Mouse (Mus musculus): ENCODE measurements at regions not wholly inside any gene's neighbourhood (a gene's known extent, or its start where the extent isn't known, plus 50 kb on each side); places are given as distances from the start of the nearest gene placed in this dataset.

DNA sequence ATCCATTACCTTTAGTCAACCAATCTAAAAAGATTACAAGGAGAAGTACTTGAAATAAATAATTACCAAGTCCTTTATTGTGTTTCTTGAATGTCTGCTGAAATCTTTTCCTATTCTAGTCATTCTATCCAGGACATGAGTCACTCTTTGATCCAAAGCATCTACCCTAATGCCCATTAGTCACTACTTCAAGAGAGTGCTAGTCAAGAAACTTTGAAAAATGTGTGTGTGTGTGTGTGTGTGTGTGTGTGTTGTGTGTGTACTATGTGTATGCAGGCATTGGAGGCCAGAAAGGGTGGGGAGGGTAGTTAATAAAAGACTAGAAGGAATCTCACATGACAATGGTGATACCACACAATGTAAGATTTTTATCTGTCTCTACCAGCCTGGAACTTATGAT lies 390.7 kb downstream of the Tox3 start:
- no peak for TF ChIP-seq ZNF384 (IDR thresholded peaks at IDR 0.05; ENCODE audit: low read depth, low read length)
- no peak for TF ChIP-seq MAZ (IDR thresholded peaks at IDR 0.05; ENCODE audit: low read depth, low read length)
- no peak for TF ChIP-seq KAT2A (IDR thresholded peaks at IDR 0.05; ENCODE audit: insufficient replicate concordance, low read length)
- TF ChIP-seq RAD21 (IDR thresholded peaks at IDR 0.05; ENCODE audit: low read depth, low read length), result no peak
- TF ChIP-seq CTCF (conservative IDR thresholded peaks at IDR 0.05 in 1 of 2, IDR thresholded peaks at IDR 0.05 in 1 of 2; ENCODE audit: low read depth in 2 of 2, low read length in 2 of 2), result no peak
